Mouse (Mus musculus): ENCODE data around the gene Igbp1b. TPM values are rescaled to one million over a fixed set of nuclear protein-coding genes. Genes with fewer than 3 reads are reported as not detected.

Gene Igbp1b
- polyA plus RNA-seq (2012; rRNA removed; ENCODE audit: low replicate concordance) = not detected in 2 replicates

DNA sequence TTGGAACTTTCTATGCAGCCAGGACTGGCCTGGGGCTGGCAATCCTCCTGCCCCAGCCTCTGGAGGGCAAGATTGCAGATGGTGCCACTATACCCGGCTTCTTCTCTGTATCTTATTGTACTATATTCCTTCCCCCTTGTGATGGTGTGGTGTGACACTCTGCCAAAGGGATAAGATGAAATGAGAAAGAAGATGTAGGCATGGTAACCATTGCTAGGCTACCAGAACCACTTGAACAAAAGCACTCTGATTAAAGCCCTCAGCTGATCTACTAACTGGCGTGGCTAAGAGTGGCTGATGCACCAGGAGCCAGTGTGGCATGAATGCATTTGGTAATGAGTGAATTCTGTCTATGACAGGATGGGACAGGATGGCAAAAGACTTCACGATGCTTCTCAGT is at the start of gene Igbp1b:
Gene Igbp1b (minus strand): TSS at position 29 of the 400 bp plus-strand sequence.

Other genes starting within 250 kb of the Igbp1b start
- 0.55 TPM in 1 of 2 replicates, not detected in the other for gene Lmo3, start 76.6 kb downstream of the Igbp1b start, polyA plus RNA-seq (2012; rRNA removed; ENCODE audit: low replicate concordance)